Mouse (Mus musculus): Measurements from ENCODE around the gene Fam114a1. TPM values are rescaled to one million over a fixed set of nuclear protein-coding genes. Genes with fewer than 3 reads are reported as not detected.
A peak's percentile ranks its signal among the peaks of the same experiment; 100 is the strongest.

The Fam114a1 gene
- total RNA-seq, 1 experiment from 2014 or later = 10.1 TPM

- ATAC-seq (replicated peaks; ENCODE audit: insufficient number of reproducible peaks, low FRiP score, low TSS enrichment, poor library complexity, severe bottlenecking) = no peak
Measured at GRCm38 (mm10) chr5:65045642-65046370, 75.9 kb downstream of the Fam114a1 start.

- ATAC-seq (replicated peaks; ENCODE audit: insufficient number of reproducible peaks, low FRiP score, low TSS enrichment, poor library complexity, severe bottlenecking) = no peak
Measured at GRCm38 (mm10) chr5:65046442-65047284, 76.8 kb downstream of the Fam114a1 start.

GRCm38 (mm10) chr5:65047285-65047855, 77.5 kb downstream of the Fam114a1 start:
- ATAC-seq (replicated peaks; ENCODE audit: insufficient number of reproducible peaks, low FRiP score, low TSS enrichment, poor library complexity, severe bottlenecking) = no peak

GRCm38 (mm10) chr5:65049880-65050279, 80.0 kb downstream of the Fam114a1 start:
- no peak for ATAC-seq (replicated peaks; ENCODE audit: insufficient number of reproducible peaks, low FRiP score, low TSS enrichment, poor library complexity, severe bottlenecking)

GRCm38 (mm10) chr5:65051513-65051912, 81.6 kb downstream of the Fam114a1 start:
- ATAC-seq (replicated peaks; ENCODE audit: insufficient number of reproducible peaks, low FRiP score, low TSS enrichment, poor library complexity, severe bottlenecking) = no peak

- ATAC-seq (replicated peaks; ENCODE audit: insufficient number of reproducible peaks, low FRiP score, low TSS enrichment, poor library complexity, severe bottlenecking) = no peak
Measured at GRCm38 (mm10) chr5:65057596-65057995, 87.7 kb downstream of the Fam114a1 start.

- no peak for ATAC-seq (replicated peaks; ENCODE audit: insufficient number of reproducible peaks, low FRiP score, low TSS enrichment, poor library complexity, severe bottlenecking)
Measured at GRCm38 (mm10) chr5:65059806-65060205, 89.9 kb downstream of the Fam114a1 start.

GRCm38 (mm10) chr5:65062236-65062635, 92.4 kb downstream of the Fam114a1 start:
- no peak for ATAC-seq (replicated peaks; ENCODE audit: insufficient number of reproducible peaks, low FRiP score, low TSS enrichment, poor library complexity, severe bottlenecking)

- ATAC-seq (replicated peaks; ENCODE audit: insufficient number of reproducible peaks, low FRiP score, low TSS enrichment, poor library complexity, severe bottlenecking) = no peak
Measured at GRCm38 (mm10) chr5:65063266-65063665, 93.4 kb downstream of the Fam114a1 start.

- no peak for ATAC-seq (replicated peaks; ENCODE audit: insufficient number of reproducible peaks, low FRiP score, low TSS enrichment, poor library complexity, severe bottlenecking)
Measured at GRCm38 (mm10) chr5:65068166-65068565, 98.3 kb downstream of the Fam114a1 start.

GRCm38 (mm10) chr5:65069872-65070271, 100.0 kb downstream of the Fam114a1 start:
- no peak for ATAC-seq (replicated peaks; ENCODE audit: insufficient number of reproducible peaks, low FRiP score, low TSS enrichment, poor library complexity, severe bottlenecking)

GRCm38 (mm10) chr5:65071689-65072118, 101.8 kb downstream of the Fam114a1 start:
- no peak for ATAC-seq (replicated peaks; ENCODE audit: insufficient number of reproducible peaks, low FRiP score, low TSS enrichment, poor library complexity, severe bottlenecking)

GRCm38 (mm10) chr5:65073247-65073646, 103.4 kb downstream of the Fam114a1 start:
- no peak for ATAC-seq (replicated peaks; ENCODE audit: insufficient number of reproducible peaks, low FRiP score, low TSS enrichment, poor library complexity, severe bottlenecking)

- ATAC-seq (replicated peaks; ENCODE audit: insufficient number of reproducible peaks, low FRiP score, low TSS enrichment, poor library complexity, severe bottlenecking) = no peak
Measured at GRCm38 (mm10) chr5:65074693-65075092, 104.8 kb downstream of the Fam114a1 start.

GRCm38 (mm10) chr5:65076087-65076486, 106.2 kb downstream of the Fam114a1 start:
- ATAC-seq (replicated peaks; ENCODE audit: insufficient number of reproducible peaks, low FRiP score, low TSS enrichment, poor library complexity, severe bottlenecking) = peak; percentile 64

GRCm38 (mm10) chr5:65076748-65077147, 106.9 kb downstream of the Fam114a1 start:
- ATAC-seq (replicated peaks; ENCODE audit: insufficient number of reproducible peaks, low FRiP score, low TSS enrichment, poor library complexity, severe bottlenecking) = no peak

- no peak for ATAC-seq (replicated peaks; ENCODE audit: insufficient number of reproducible peaks, low FRiP score, low TSS enrichment, poor library complexity, severe bottlenecking)
Measured at GRCm38 (mm10) chr5:65078081-65078480, 108.2 kb downstream of the Fam114a1 start.

- ATAC-seq (replicated peaks; ENCODE audit: insufficient number of reproducible peaks, low FRiP score, low TSS enrichment, poor library complexity, severe bottlenecking) = no peak
Measured at GRCm38 (mm10) chr5:65079881-65080280, 110.0 kb downstream of the Fam114a1 start.

GRCm38 (mm10) chr5:65081836-65082235, 112.0 kb downstream of the Fam114a1 start:
- no peak for ATAC-seq (replicated peaks; ENCODE audit: insufficient number of reproducible peaks, low FRiP score, low TSS enrichment, poor library complexity, severe bottlenecking)

Data from monocyte, adult 5-6 weeks (primary cell).